ENCODE assay signal across 9 mouse cellular contexts in genomic region chr10:107751944-107752343, GRCm38 (mm10). TPM values are rescaled to one million over a fixed set of nuclear protein-coding genes. Genes with fewer than 3 reads are reported as not detected.
DNase-seq lines count a peak whose midpoint lies in the region; ATAC-seq and TF ChIP-seq lines count a peak whose summit lies in the region.
"Had no signal": no experiment of that assay in that cellular context is flagged by ENCODE, and none has a peak within 500 bp of the region (broad histone marks: within the 10 kb centered on the region; RNA-seq: fewer than 3 reads in every experiment).

No protein-coding gene starts in this region.

- no peaks in the 10 kb centered on the region for H3K4me1 ChIP-seq in lung, embryonic 14.5 days (ENCODE audit: insufficient read depth)
- peaks cover 14% of the 10 kb centered on the region for H3K4me1 ChIP-seq in forebrain, embryonic 10.5 days
- no peaks in the 10 kb centered on the region; the same call in 1 of the 2 replicates for H3K4me1 ChIP-seq in hindbrain, postnatal 0 days (ENCODE audit: insufficient read depth, low read length)
- H3K4me1 ChIP-seq in neural tube, embryonic 15.5 days, result peaks cover under 1% of the 10 kb centered on the region; the same call in 1 of the 2 replicates

- no peaks in the 10 kb centered on the region for H3K9me3 ChIP-seq in lung, embryonic 14.5 days (ENCODE audit: low read depth, low read length)
- no peaks in the 10 kb centered on the region for H3K9me3 ChIP-seq in forebrain, embryonic 10.5 days
- H3K9me3 ChIP-seq in hindbrain, postnatal 0 days (ENCODE audit: low read length), result no peaks in the 10 kb centered on the region
- no peaks in the 10 kb centered on the region for H3K9me3 ChIP-seq in neural tube, embryonic 15.5 days (replicated peaks)

- H3K4me2 ChIP-seq in lung, embryonic 14.5 days, result peak overlapping the region; percentile 13
- peak overlapping the region; percentile 51 for H3K4me2 ChIP-seq in hindbrain, postnatal 0 days (ENCODE audit: low read depth, low read length)
- peak overlapping the region; percentile 44 for H3K4me2 ChIP-seq in neural tube, embryonic 15.5 days

- no peak for TF ChIP-seq CTCF in lung, embryonic 14.5 days (IDR thresholded peaks at IDR 0.05; ENCODE audit: low read depth)
- TF ChIP-seq CTCF in hindbrain, postnatal 0 days (IDR thresholded peaks at IDR 0.05; ENCODE audit: low read depth), result no peak

- H3K27me3 ChIP-seq in lung, embryonic 14.5 days (ENCODE audit: insufficient read depth, low read length), result no peaks in the 10 kb centered on the region
- H3K27me3 ChIP-seq in forebrain, embryonic 10.5 days (ENCODE audit: poor library complexity, severe bottlenecking), result no peaks in the 10 kb centered on the region
- H3K27me3 ChIP-seq in hindbrain, postnatal 0 days (ENCODE audit: insufficient read depth, low read length), result no peaks in the 10 kb centered on the region
- no peaks in the 10 kb centered on the region for H3K27me3 ChIP-seq in neural tube, embryonic 15.5 days (replicated peaks)

- no peak for DNase-seq in lung, embryonic 14.5 days
- DNase-seq in lung, postnatal 25 days (ENCODE audit: low spot score), result no peak
- DNase-seq in forebrain, embryonic 10.5 days (ENCODE audit: extremely low spot score, low spot score), result no peak
- DNase-seq in hindbrain, postnatal 0 days (ENCODE audit: low spot score), result no peak
- no peak for DNase-seq in cerebellum, postnatal 4 days (ENCODE audit: low spot score in 2 of 2)
- DNase-seq in natural killer cell, adult 2 months (ENCODE audit: low spot score in 2 of 2), result no peak
- DNase-seq: cerebellum, adult 11 months had no signal

- WGBS in lung, embryonic 14.5 days, result 25% methylated on average over 6 of the region's 6 CpGs
- 44% methylated on average over 6 of the region's 6 CpGs for WGBS in forebrain, embryonic 10.5 days
- WGBS in hindbrain, postnatal 0 days, result 30% methylated on average over 6 of the region's 6 CpGs
- 24% methylated on average over 6 of the region's 6 CpGs for WGBS in neural tube, embryonic 15.5 days

- H3K36me3 ChIP-seq in lung, embryonic 14.5 days (ENCODE audit: insufficient read depth), result no peaks in the 10 kb centered on the region
- no peaks in the 10 kb centered on the region for H3K36me3 ChIP-seq in forebrain, embryonic 10.5 days (replicated peaks)
- H3K36me3 ChIP-seq in hindbrain, postnatal 0 days (ENCODE audit: insufficient read depth, low read length), result no peaks in the 10 kb centered on the region
- no peaks in the 10 kb centered on the region for H3K36me3 ChIP-seq in neural tube, embryonic 15.5 days

- H3K9ac ChIP-seq in lung, embryonic 14.5 days, result no peak overlapping the region
- H3K9ac ChIP-seq in hindbrain, postnatal 0 days (replicated peaks; ENCODE audit: low read length), result no peak overlapping the region
- H3K9ac ChIP-seq in neural tube, embryonic 15.5 days (replicated peaks), result no peak overlapping the region

- ATAC-seq in lung, embryonic 14.5 days (ENCODE audit: insufficient read depth), result peak; percentile 28; the same call in 1 of the 2 replicates
- ATAC-seq in hindbrain, postnatal 0 days, result no peak
- no peak for ATAC-seq in neural tube, embryonic 15.5 days (ENCODE audit: low FRiP score)

- H3K4me3 ChIP-seq in lung, embryonic 14.5 days (ENCODE audit: low read depth, low read length), result no peak overlapping the region
- peak overlapping the region; percentile 36 for H3K4me3 ChIP-seq in forebrain, embryonic 10.5 days
- H3K4me3 ChIP-seq in hindbrain, postnatal 0 days (ENCODE audit: low read length), result peak overlapping the region; percentile 18
- H3K4me3 ChIP-seq in neural tube, embryonic 15.5 days (replicated peaks), result no peak overlapping the region
- H3K4me3 ChIP-seq: myocyte had no signal

- H3K27ac ChIP-seq in lung, embryonic 14.5 days (ENCODE audit: low read depth), result no peak overlapping the region
- H3K27ac ChIP-seq in forebrain, embryonic 10.5 days, result peak overlapping the region; percentile 78
- no peak overlapping the region for H3K27ac ChIP-seq in hindbrain, postnatal 0 days
- H3K27ac ChIP-seq in neural tube, embryonic 15.5 days (replicated peaks), result no peak overlapping the region

RNA-seq across cellular contexts. Expression of gene Ptprq, which starts 32.1 kb away (rescaled TPM):
- polyA plus RNA-seq in lung, embryonic 14.5 days (2014; fragmentation: Nextera tagmentation; extraction: Ambion mirVana), result 0.30 and 0.32 TPM in 2 replicates
- 0.02 and 0.04 TPM in 2 replicates for polyA plus RNA-seq in forebrain, embryonic 10.5 days (2016; fragmentation: Nextera tagmentation; extraction: Ambion mirVana)
- total RNA-seq in hindbrain, postnatal 0 days (2014; rRNA removed), result 0.07 and 0.10 TPM in 2 replicates
- polyA plus RNA-seq in hindbrain, postnatal 0 days (2015; fragmentation: Nextera tagmentation; extraction: Ambion mirVana), result 0.03 and 0.11 TPM in 2 replicates
- polyA plus RNA-seq in neural tube, embryonic 15.5 days (2015; fragmentation: Nextera tagmentation; extraction: Ambion mirVana), result 0.15 and 0.27 TPM in 2 replicates

Comparison
In these comparisons a context has a peak if more than half of its experiments do, and no peak if none do; other contexts are left out.
1. H3K4me3 ChIP-seq: peak in forebrain, embryonic 10.5 days (single experiment) and hindbrain, postnatal 0 days (single experiment); none in lung, embryonic 14.5 days (single experiment) and neural tube, embryonic 15.5 days (single experiment).
2. Peak in every context shown above with its lines, with median percentiles within 50 percentile points of each other: H3K4me2 ChIP-seq.